Mouse (Mus musculus) liver, postnatal 0 days (tissue): ENCODE data around the gene Slc25a19. TPM values are rescaled to one million over a fixed set of nuclear protein-coding genes. Genes with fewer than 3 reads are reported as not detected.
A peak's percentile ranks its signal among the peaks of the same experiment; 100 is the strongest.
"Not testable (repeated sequence)": the region's sequence is repeated elsewhere in the genome, so short reads cannot be mapped to it uniquely, and the experiment has no call there.

ENCODE experiments used
- ATAC-seq: fragments of 200-750 bp; cut with Nextera tagmentation; 2 replicates; pipeline ENCODE4 v1.8.0; 2017; ENCODE audit warnings: mild to moderate bottlenecking, moderate library complexity
- DNase-seq: peaks from one replicate; pipeline ENCODE4 v3.0.0-alpha.2; 2016
- H3K27ac ChIP-seq: fragments of 300-500 bp; sonication (generic); 2 replicates; pipeline ENCODE4 v1.5.1; 2014; ENCODE audit warnings: antibody characterized with exemption, moderate library complexity, mild to moderate bottlenecking, low read depth
- H3K27me3 ChIP-seq: fragments of 300-500 bp; sonication (generic); 2 replicates; pipeline ENCODE4 v1.6.1; 2014; ENCODE audit warnings: low read length, control low read depth, mixed read lengths; ENCODE audit not compliant: insufficient read depth
- H3K36me3 ChIP-seq: fragments of 300-500 bp; sonication (generic); replicated peaks from 2 replicates; pipeline ENCODE4 v1.6.1; 2014; ENCODE audit warnings: mild to moderate bottlenecking, control low read depth, low read length, moderate library complexity, mixed read lengths; ENCODE audit not compliant: insufficient read depth
- H3K4me1 ChIP-seq: fragments of 300-500 bp; sonication (generic); 2 replicates; pipeline ENCODE4 v1.6.1; 2014; ENCODE audit warnings: antibody characterized with exemption, mild to moderate bottlenecking, control low read depth; ENCODE audit not compliant: insufficient read depth
- H3K4me2 ChIP-seq: fragments of 300-500 bp; sonication (generic); 2 replicates; pipeline ENCODE4 v1.6.1; 2014; ENCODE audit warnings: low read depth, mild to moderate bottlenecking, low read length, moderate library complexity, mixed read lengths
- H3K4me3 ChIP-seq: fragments of 300-500 bp; sonication (generic); 2 replicates; pipeline ENCODE4 v1.5.1; 2014; ENCODE audit warnings: low read depth, low read length
- H3K9ac ChIP-seq: fragments of 300-500 bp; sonication (generic); replicated peaks from 2 replicates; pipeline ENCODE4 v1.6.1; 2014; ENCODE audit warnings: mild to moderate bottlenecking, moderate library complexity
- H3K9me3 ChIP-seq: fragments of 300-500 bp; sonication (generic); 2 replicates; pipeline ENCODE4 v1.6.1; 2016; ENCODE audit warnings: mild to moderate bottlenecking, control low read depth, low read length, mixed read lengths
- CTCF ChIP-seq: sonication (generic); IDR thresholded peaks from 2 replicates; pipeline ENCODE4 v1.5.1; 2016; ENCODE audit warnings: antibody characterized with exemption, low read depth
- EP300 ChIP-seq: IDR thresholded peaks from 2 replicates; pipeline ENCODE4 v1.6.1; 2016; ENCODE audit warnings: antibody characterized with exemption, low read depth, mild to moderate bottlenecking
- WGBS: fragments of 180-500 bp; shearing (Covaris S2); extraction: QIAGEN DNeasy Blood & Tissue Kit; methylation state at CpG from one replicate; pipeline ENCODE4 v1.1.7; 2014; ENCODE audit not compliant: insufficient replicate concordance; 5-methylcytosine and 5-hydroxymethylcytosine counted together
- polyA plus RNA-seq: library from polyadenylated mRNA; unstranded; fragments of >200 nt; fragmentation: Nextera tagmentation; extraction: Ambion mirVana; gene quantifications from 2 replicates; pipeline ENCODE4 v1.2.1, GENCODE M21; 2015

Slc25a19 gene
- polyA plus RNA-seq, 1 experiment from 2014 or later: 6.9 TPM

DNA sequence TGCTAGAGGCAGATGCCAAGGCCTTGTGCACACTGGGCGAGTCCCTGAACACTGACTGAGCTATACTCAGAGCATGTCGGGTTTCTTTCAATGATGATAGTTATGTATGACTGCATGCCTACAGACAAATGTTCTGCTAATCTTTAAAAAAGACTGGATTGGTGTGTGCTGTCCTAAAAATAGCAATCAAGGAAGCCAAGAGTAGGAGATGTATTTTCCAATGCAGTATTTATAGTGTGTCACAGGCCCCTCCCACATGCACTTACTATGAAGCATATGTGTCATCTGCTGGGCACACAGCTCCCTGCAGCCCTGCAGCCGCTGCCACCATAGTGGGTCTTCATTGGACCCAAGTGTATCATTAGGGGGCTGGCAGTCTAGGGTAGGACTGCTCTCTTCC is 25.1 kb upstream of the Slc25a19 start:
- no peak for DNase-seq
- H3K9me3 ChIP-seq: no peaks in the 10 kb centered on the region
- TF ChIP-seq EP300 (no peak), CTCF (no peak)
- H3K27ac ChIP-seq: no peak overlapping the region
- H3K36me3 ChIP-seq: peaks cover 39% of the 10 kb centered on the region
- no peak overlapping the region for H3K9ac ChIP-seq
- ATAC-seq: no peak
- no peak overlapping the region for H3K4me3 ChIP-seq
- H3K4me2 ChIP-seq: no peak overlapping the region
- H3K4me1 ChIP-seq: no peaks in the 10 kb centered on the region
- no peaks in the 10 kb centered on the region for H3K27me3 ChIP-seq
- 88% methylated on average over 3 of the region's 3 CpGs for WGBS

DNA sequence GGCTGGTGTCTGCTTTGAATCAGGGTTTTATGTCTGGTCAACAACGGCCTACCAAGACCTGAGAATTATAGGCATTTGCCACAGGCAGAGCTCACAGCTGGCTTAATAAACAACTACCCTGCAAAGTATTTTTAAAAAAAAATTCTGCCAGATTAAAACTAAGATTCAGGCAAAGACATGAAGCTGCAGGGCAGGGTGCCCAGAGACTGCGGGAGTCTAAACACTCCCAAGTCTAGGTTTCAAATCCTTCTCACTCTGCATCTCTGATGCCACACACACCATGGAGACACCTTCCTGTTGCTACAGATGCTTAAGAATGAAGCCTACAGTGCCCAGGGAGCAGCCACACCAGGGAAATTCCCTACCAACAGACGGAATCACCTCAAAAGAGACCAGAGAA is 23.6 kb upstream of the Slc25a19 start:
- Histone ChIP-seq H3K27ac (no peak overlapping the region), H3K4me3 (no peak overlapping the region), H3K9ac (no peak overlapping the region), H3K4me2 (no peak overlapping the region), H3K27me3 (no peaks in the 10 kb centered on the region), H3K4me1 (no peaks in the 10 kb centered on the region), H3K9me3 (no peaks in the 10 kb centered on the region), H3K36me3 (peaks cover 49% of the 10 kb centered on the region)
- no peak for TF ChIP-seq EP300
- TF ChIP-seq CTCF: no peak
- ATAC-seq (no peak), DNase-seq (no peak)
- WGBS: 87% methylated on average over 3 of the region's 3 CpGs

DNA sequence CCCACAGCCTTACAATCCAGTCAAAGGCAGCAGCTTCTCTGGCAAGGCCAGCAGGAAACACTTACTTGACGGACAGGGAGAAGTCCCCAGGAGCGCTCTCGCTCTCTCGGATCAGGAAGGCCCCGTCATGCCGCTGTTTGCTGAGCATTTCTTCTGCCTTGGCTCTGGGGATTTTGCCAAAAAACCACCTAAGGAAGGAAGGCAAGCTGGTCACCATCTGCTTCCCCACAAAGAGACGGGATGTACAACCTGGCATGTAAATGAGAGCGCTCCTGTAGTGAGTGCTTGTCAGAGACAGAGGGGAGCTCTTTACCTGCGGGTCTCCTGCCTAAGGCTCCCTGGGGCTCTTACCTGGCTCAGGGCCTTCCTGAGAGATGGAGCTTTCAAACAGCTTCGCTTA is 21.6 kb upstream of the Slc25a19 start:
- WGBS: 86% methylated on average over 10 of the region's 10 CpGs
- Histone ChIP-seq H3K36me3 (peaks cover 53% of the 10 kb centered on the region), H3K4me2 (no peak overlapping the region), H3K4me3 (no peak overlapping the region), H3K9ac (no peak overlapping the region), H3K27me3 (no peaks in the 10 kb centered on the region), H3K27ac (no peak overlapping the region), H3K4me1 (no peaks in the 10 kb centered on the region), H3K9me3 (no peaks in the 10 kb centered on the region)
- no peak for DNase-seq
- ATAC-seq: no peak
- TF ChIP-seq EP300 (no peak), CTCF (no peak)

DNA sequence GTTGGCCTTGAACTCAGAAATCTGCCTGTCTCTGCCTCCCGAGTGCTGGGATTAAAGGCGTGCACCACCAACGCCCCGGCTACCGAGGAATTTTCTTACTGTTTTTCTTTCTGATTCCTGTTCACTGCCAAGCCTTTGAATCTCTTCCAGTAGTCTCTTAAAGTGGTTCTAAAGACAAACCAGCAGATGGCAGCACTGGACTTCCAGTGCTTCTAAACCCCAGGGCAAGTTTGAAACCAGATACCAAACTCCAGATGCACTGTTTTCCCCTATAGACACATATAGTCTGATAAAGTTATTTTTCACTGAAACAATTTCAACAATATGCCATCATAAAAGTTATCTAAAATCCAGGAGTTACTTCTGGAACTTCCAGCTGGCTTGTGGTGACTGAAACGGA is 19.4 kb upstream of the Slc25a19 start:
- H3K4me1 ChIP-seq: no peaks in the 10 kb centered on the region
- no peaks in the 10 kb centered on the region for H3K27me3 ChIP-seq
- no peak overlapping the region for H3K27ac ChIP-seq
- no peak overlapping the region for H3K4me3 ChIP-seq
- peaks cover 52% of the 10 kb centered on the region for H3K36me3 ChIP-seq
- DNase-seq: peak; percentile 57
- WGBS: 59% methylated on average over 6 of the region's 6 CpGs
- TF ChIP-seq CTCF (peak; percentile 80), EP300 (no peak)
- ATAC-seq: no peak
- no peak overlapping the region for H3K4me2 ChIP-seq
- no peaks in the 10 kb centered on the region for H3K9me3 ChIP-seq
- H3K9ac ChIP-seq: no peak overlapping the region

DNA sequence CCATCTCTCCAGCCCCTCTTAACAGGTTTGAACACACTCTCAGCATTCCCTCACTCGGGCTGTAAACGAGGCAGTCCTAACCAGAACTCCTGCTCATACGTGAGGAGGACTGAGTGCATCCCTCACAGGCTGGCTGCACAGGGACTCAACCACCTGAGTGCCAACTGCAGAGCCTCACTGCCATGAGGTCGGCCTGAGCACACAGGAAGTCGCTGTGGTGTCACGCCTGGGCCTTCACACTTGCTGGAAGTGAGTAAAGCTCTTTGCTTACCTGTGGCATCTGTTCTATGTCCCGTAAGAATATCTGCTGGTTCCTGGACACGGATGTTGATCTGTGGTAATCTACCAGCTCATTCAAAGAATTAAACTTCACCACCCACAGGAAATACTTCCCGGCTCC is 18.3 kb upstream of the Slc25a19 start:
- ATAC-seq (no peak), DNase-seq (no peak)
- no peak overlapping the region for H3K9ac ChIP-seq
- TF ChIP-seq EP300: no peak
- no peak overlapping the region for H3K4me3 ChIP-seq
- WGBS: 88% methylated on average over 9 of the region's 9 CpGs
- H3K27ac ChIP-seq: no peak overlapping the region
- H3K36me3 ChIP-seq: peaks cover 48% of the 10 kb centered on the region
- H3K4me1 ChIP-seq: peaks cover 3% of the 10 kb centered on the region; the same call in 1 of the 2 replicates
- H3K9me3 ChIP-seq: no peaks in the 10 kb centered on the region
- H3K27me3 ChIP-seq: no peaks in the 10 kb centered on the region
- no peak overlapping the region for H3K4me2 ChIP-seq

DNA sequence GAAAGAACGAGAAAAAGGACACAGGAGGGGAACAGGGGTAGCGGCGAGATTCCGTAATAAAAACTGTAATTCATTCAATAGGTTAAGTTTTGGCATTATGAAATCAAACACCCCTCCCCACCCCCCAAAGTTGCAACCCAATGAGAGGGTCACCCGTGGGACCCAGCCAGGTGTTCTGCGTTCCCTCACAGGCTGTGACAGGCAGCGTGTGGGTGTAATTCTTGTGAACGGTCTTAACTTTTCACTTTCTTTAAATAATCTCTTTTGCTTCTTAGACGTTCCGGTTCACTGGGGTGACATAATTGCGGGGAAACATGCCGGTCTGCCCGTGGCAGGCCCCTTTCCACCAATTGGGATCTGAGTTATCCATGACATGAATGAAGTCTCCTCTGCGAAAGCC is 17.4 kb upstream of the Slc25a19 start:
- ATAC-seq, H3K9me3 ChIP-seq: not testable (repeated sequence)
- 88% methylated on average over 14 of the region's 14 CpGs for WGBS

DNA sequence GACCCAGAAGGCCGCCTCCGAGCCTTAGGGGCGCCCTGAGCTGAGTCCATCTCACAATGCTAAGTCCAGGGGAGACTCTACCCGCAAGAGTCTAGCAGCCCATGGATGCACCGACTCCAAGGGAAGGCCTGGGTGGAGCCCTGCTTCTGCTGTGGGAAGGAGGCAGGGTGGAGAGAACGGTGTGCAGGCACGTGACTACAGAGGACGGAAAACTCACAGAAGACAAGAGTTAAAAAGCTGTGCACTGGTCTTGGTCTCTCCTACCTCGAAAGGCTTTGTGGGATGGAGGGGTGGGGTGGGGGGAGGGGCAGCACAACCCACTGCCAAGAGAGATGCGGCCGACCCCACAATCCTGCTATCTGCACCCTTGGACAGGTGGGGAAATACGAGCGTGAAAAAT is 16.2 kb upstream of the Slc25a19 start:
- WGBS: 86% methylated on average over 13 of the region's 13 CpGs
- Histone ChIP-seq H3K9me3 (no peaks in the 10 kb centered on the region), H3K36me3 (peaks cover 39% of the 10 kb centered on the region), H3K9ac (no peak overlapping the region), H3K4me3 (no peak overlapping the region), H3K27ac (no peak overlapping the region), H3K4me2 (no peak overlapping the region), H3K4me1 (peaks cover 13% of the 10 kb centered on the region), H3K27me3 (no peaks in the 10 kb centered on the region)
- ATAC-seq (no peak), DNase-seq (no peak)
- TF ChIP-seq EP300 (no peak), CTCF (no peak)

More for the DNA sequence above, 17.4 kb upstream of the Slc25a19 start:
- not testable (repeated sequence) for H3K9ac ChIP-seq, H3K4me2 ChIP-seq, H3K27ac ChIP-seq, DNase-seq, H3K27me3 ChIP-seq, H3K4me3 ChIP-seq
- Histone ChIP-seq H3K4me1 (peaks cover 11% of the 10 kb centered on the region), H3K36me3 (peaks cover 48% of the 10 kb centered on the region)
